Mouse (Mus musculus): Measurements from ENCODE around the gene Rps6kl1. TPM values are rescaled to one million over a fixed set of nuclear protein-coding genes. Genes with fewer than 3 reads are reported as not detected.

Gene Rps6kl1
- total and polyA plus RNA-seq, 2 experiments, result 0.28 to 0.48 TPM

DNA sequence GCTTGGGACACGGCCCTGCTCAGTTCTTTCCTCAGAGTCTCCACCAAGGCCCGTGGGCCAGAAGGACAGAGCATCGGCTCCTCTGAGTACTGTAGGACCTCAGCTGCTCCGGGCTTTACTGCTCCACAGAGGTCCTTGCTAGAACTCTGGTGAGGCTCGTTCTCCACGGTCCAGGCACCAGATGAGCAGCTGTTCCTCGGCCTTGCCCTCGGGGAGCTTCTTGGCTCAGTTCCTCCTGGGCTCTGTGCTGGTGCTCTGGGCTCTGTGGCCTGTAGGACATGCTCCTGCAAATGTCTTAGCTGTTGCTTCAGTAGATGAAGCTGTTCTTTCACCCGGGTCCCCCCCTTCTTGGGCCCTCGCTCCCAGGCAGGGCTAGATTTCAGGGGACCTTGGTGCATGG lies 56.4 kb downstream of the Rps6kl1 start:
- H3K36me3 ChIP-seq (ENCODE audit: control insufficient read depth, insufficient read depth, low read length), result no peaks in the 10 kb centered on the region
- no peak overlapping the region for H3K27ac ChIP-seq (replicated peaks; ENCODE audit: insufficient read depth, low read depth, low read length)
- DNase-seq (ENCODE audit: extremely low read depth, low read depth, low spot score), result no peak
- H3K79me2 ChIP-seq (ENCODE audit: control insufficient read depth, insufficient read depth, low read length), result no peaks in the 10 kb centered on the region
- no peak overlapping the region for H3K9ac ChIP-seq (ENCODE audit: low read depth, low read length)
- TF ChIP-seq POLR2A (IDR thresholded peaks at IDR 0.05; ENCODE audit: extremely low read depth, insufficient read depth, low read length), result no peak
- TF ChIP-seq CTCF (IDR thresholded peaks at IDR 0.05; ENCODE audit: low read depth, low read length), result no peak
- no peaks in the 10 kb centered on the region for H3K4me1 ChIP-seq (ENCODE audit: control insufficient read depth, insufficient read depth, low read length)
- H3K4me3 ChIP-seq (ENCODE audit: insufficient read depth, low read depth, low read length), result no peak overlapping the region
- H3K27me3 ChIP-seq (ENCODE audit: control insufficient read depth, insufficient read depth, low read length), result no peaks in the 10 kb centered on the region
- 83% methylated on average over 10 of the region's 10 CpGs for WGBS

DNA sequence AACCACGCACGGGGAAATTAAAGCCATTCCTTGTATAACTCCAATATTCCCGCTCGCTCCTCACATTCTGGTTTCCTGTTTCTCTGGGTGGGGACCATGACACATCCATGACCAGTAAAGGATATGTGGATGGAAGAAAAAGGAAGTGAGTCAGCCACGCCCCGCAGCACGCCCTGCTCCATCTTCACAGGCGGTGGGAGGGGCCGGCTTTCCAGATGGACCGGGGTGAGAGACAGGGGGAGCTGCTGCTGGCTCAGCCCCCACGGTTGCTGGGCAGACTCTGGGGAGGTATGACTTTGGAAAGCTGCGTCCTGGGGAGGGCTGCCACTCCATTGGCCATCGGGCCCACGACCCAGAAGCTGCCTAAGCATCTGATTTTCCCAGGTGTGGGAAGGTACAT lies 57.1 kb downstream of the Rps6kl1 start:
- no peak for TF ChIP-seq CTCF (IDR thresholded peaks at IDR 0.05; ENCODE audit: low read depth, low read length)
- TF ChIP-seq POLR2A (IDR thresholded peaks at IDR 0.05; ENCODE audit: extremely low read depth, insufficient read depth, low read length), result no peak
- no peak for DNase-seq (ENCODE audit: extremely low read depth, low read depth, low spot score)
- 54% methylated on average over 14 of the region's 14 CpGs for WGBS
- no peaks in the 10 kb centered on the region for H3K4me1 ChIP-seq (ENCODE audit: control insufficient read depth, insufficient read depth, low read length)
- H3K9ac ChIP-seq (ENCODE audit: low read depth, low read length), result no peak overlapping the region
- no peaks in the 10 kb centered on the region for H3K27me3 ChIP-seq (ENCODE audit: control insufficient read depth, insufficient read depth, low read length)
- no peaks in the 10 kb centered on the region for H3K36me3 ChIP-seq (ENCODE audit: control insufficient read depth, insufficient read depth, low read length)
- no peaks in the 10 kb centered on the region for H3K79me2 ChIP-seq (ENCODE audit: control insufficient read depth, insufficient read depth, low read length)
- H3K27ac ChIP-seq (replicated peaks; ENCODE audit: insufficient read depth, low read depth, low read length), result no peak overlapping the region
- no peak overlapping the region for H3K4me3 ChIP-seq (ENCODE audit: insufficient read depth, low read depth, low read length)

DNA sequence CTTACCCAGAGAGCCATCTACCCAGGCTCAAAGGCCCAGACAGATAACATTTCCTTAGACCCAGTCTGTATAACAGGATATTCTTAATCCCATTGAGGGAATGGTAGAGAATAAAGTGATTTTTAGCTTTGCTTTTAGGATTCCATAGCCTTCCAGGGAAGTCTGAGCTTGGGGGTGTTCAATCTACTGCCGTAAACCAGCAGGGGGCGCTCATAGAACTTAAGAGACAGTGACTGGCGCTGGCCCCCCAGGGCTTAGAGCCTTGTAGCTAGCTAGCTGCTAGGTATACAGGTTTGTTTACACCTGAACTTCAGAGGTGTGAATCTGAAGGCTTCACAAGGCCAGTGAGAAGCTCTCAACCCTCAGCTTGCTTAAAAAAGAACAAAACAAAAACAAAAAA lies 58.9 kb downstream of the Rps6kl1 start:
- Histone ChIP-seq H3K27ac (replicated peaks; ENCODE audit: insufficient read depth, low read depth, low read length) (no peak overlapping the region), H3K9ac (ENCODE audit: low read depth, low read length) (no peak overlapping the region), H3K4me1 (ENCODE audit: control insufficient read depth, insufficient read depth, low read length) (no peaks in the 10 kb centered on the region), H3K4me3 (ENCODE audit: insufficient read depth, low read depth, low read length) (no peak overlapping the region), H3K79me2 (ENCODE audit: control insufficient read depth, insufficient read depth, low read length) (no peaks in the 10 kb centered on the region), H3K27me3 (ENCODE audit: control insufficient read depth, insufficient read depth, low read length) (no peaks in the 10 kb centered on the region), H3K36me3 (ENCODE audit: control insufficient read depth, insufficient read depth, low read length) (peaks cover 6% of the 10 kb centered on the region; the same call in 1 of the 2 replicates)
- 2% methylated on average over 3 of the region's 3 CpGs for WGBS
- peak; percentile 50 for DNase-seq (ENCODE audit: extremely low read depth, low read depth, low spot score)
- TF ChIP-seq POLR2A (IDR thresholded peaks at IDR 0.05; ENCODE audit: extremely low read depth, insufficient read depth, low read length), result no peak
- TF ChIP-seq CTCF (IDR thresholded peaks at IDR 0.05; ENCODE audit: low read depth, low read length), result peak; percentile 74

DNA sequence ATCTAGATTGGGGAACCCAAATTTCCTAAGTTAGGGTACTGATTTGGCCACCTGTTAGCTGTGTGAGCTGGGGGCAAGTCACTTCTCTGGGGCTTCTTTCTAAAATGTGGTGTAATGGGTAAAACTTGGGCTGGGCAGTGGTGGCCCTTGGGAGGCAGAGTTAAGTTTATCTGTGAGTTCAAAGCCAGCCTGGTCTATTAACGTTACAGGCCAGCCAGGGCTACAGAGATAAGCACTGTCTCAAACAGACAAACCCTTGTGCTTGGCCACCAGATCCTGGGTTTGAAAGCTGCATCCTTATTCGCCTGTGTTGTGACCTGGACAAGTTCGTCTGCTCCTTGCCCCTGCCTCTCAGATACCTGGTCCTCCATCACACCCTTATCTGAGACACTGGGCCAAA lies 59.9 kb downstream of the Rps6kl1 start:
- H3K79me2 ChIP-seq (ENCODE audit: control insufficient read depth, insufficient read depth, low read length), result no peaks in the 10 kb centered on the region
- peaks cover 6% of the 10 kb centered on the region; the same call in 1 of the 2 replicates for H3K36me3 ChIP-seq (ENCODE audit: control insufficient read depth, insufficient read depth, low read length)
- no peaks in the 10 kb centered on the region for H3K27me3 ChIP-seq (ENCODE audit: control insufficient read depth, insufficient read depth, low read length)
- no peak overlapping the region for H3K27ac ChIP-seq (replicated peaks; ENCODE audit: insufficient read depth, low read depth, low read length)
- H3K9ac ChIP-seq (ENCODE audit: low read depth, low read length), result no peak overlapping the region
- no peak overlapping the region for H3K4me3 ChIP-seq (ENCODE audit: insufficient read depth, low read depth, low read length)
- no peaks in the 10 kb centered on the region for H3K4me1 ChIP-seq (ENCODE audit: control insufficient read depth, insufficient read depth, low read length)
- WGBS, result 87% methylated on average over 3 of the region's 3 CpGs
- DNase-seq (ENCODE audit: extremely low read depth, low read depth, low spot score), result no peak
- TF ChIP-seq CTCF (IDR thresholded peaks at IDR 0.05; ENCODE audit: low read depth, low read length) (no peak), POLR2A (IDR thresholded peaks at IDR 0.05; ENCODE audit: extremely low read depth, insufficient read depth, low read length) (no peak)

DNA sequence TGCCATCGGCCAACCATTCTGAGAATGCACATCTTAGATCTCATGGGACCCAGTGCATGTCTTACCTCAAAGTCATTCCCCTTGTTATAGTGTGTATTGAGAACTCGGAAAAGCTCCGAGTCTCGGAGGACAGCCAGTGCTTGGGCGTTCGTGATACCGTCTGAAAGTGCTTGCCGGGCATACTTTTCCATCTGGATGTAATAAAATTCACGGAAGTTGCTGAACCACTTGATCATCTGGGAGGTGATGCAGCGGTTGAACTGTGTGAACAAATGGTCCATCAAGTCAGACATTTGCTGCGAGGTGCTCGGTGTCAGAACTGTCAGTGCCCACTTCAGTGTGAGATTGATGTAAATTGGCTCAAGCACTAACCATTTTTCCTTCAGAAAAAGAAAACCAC lies 63.2 kb downstream of the Rps6kl1 start:
- WGBS, result 97% methylated on average over 12 of the region's 12 CpGs
- no peak for DNase-seq (ENCODE audit: extremely low read depth, low read depth, low spot score)
- H3K4me1 ChIP-seq (ENCODE audit: control insufficient read depth, insufficient read depth, low read length), result no peaks in the 10 kb centered on the region
- H3K9ac ChIP-seq (ENCODE audit: low read depth, low read length), result no peak overlapping the region
- no peak overlapping the region for H3K4me3 ChIP-seq (ENCODE audit: insufficient read depth, low read depth, low read length)
- no peak overlapping the region for H3K27ac ChIP-seq (replicated peaks; ENCODE audit: insufficient read depth, low read depth, low read length)
- H3K79me2 ChIP-seq (ENCODE audit: control insufficient read depth, insufficient read depth, low read length), result no peaks in the 10 kb centered on the region
- no peaks in the 10 kb centered on the region for H3K27me3 ChIP-seq (ENCODE audit: control insufficient read depth, insufficient read depth, low read length)
- TF ChIP-seq CTCF (IDR thresholded peaks at IDR 0.05; ENCODE audit: low read depth, low read length), result no peak
- TF ChIP-seq POLR2A (IDR thresholded peaks at IDR 0.05; ENCODE audit: extremely low read depth, insufficient read depth, low read length), result no peak
- peaks cover 6% of the 10 kb centered on the region; the same call in 1 of the 2 replicates for H3K36me3 ChIP-seq (ENCODE audit: control insufficient read depth, insufficient read depth, low read length)

Other genes starting within 250 kb of the Rps6kl1 start
- 47.5 and 59.7 TPM in 2 replicates for gene Fcf1, start 180.4 kb downstream of the Rps6kl1 start, total RNA-seq (2014; rRNA removed)
- gene Fcf1, start 180.4 kb downstream of the Rps6kl1 start, polyA plus RNA-seq (2012; rRNA removed), result 21.7 and 23.2 TPM in 2 replicates
- 22.2 and 22.4 TPM in 2 replicates for gene Arel1, start 180.4 kb downstream of the Rps6kl1 start, total RNA-seq (2014; rRNA removed)
- 17.6 and 21.0 TPM in 2 replicates for gene Arel1, start 180.4 kb downstream of the Rps6kl1 start, polyA plus RNA-seq (2012; rRNA removed)
- gene Ylpm1, start 154.9 kb downstream of the Rps6kl1 start, total RNA-seq (2014; rRNA removed), result 16.9 TPM in 2 replicates
- 4.7 and 5.2 TPM in 2 replicates for gene Ylpm1, start 154.9 kb downstream of the Rps6kl1 start, polyA plus RNA-seq (2012; rRNA removed)
- gene Prox2, start 40.5 kb downstream of the Rps6kl1 start, total RNA-seq (2014; rRNA removed), result 1.8 and 1.9 TPM in 2 replicates
- 1.3 and 1.5 TPM in 2 replicates for gene Prox2, start 40.5 kb downstream of the Rps6kl1 start, polyA plus RNA-seq (2012; rRNA removed)
- gene Dlst, start 40.4 kb downstream of the Rps6kl1 start, total RNA-seq (2014; rRNA removed), result 149 and 150 TPM in 2 replicates
- gene Dlst, start 40.4 kb downstream of the Rps6kl1 start, polyA plus RNA-seq (2012; rRNA removed), result 111 and 112 TPM in 2 replicates
- not detected in 2 replicates for gene Pgf, start 26.5 kb upstream of the Rps6kl1 start, total RNA-seq (2014; rRNA removed)
- gene Pgf, start 26.5 kb upstream of the Rps6kl1 start, polyA plus RNA-seq (2012; rRNA removed), result not detected in 2 replicates
- 17.9 and 23.1 TPM in 2 replicates for gene Eif2b2, start 68.2 kb upstream of the Rps6kl1 start, total RNA-seq (2014; rRNA removed)
- 37.0 and 54.8 TPM in 2 replicates for gene Eif2b2, start 68.2 kb upstream of the Rps6kl1 start, polyA plus RNA-seq (2012; rRNA removed)
- gene Mlh3, start 119.3 kb upstream of the Rps6kl1 start, total RNA-seq (2014; rRNA removed), result 6.5 TPM in 2 replicates
- gene Mlh3, start 119.3 kb upstream of the Rps6kl1 start, polyA plus RNA-seq (2012; rRNA removed), result 2.8 and 3.3 TPM in 2 replicates
- gene Acyp1, start 137.2 kb upstream of the Rps6kl1 start, total RNA-seq (2014; rRNA removed), result 11.5 and 20.0 TPM in 2 replicates
- gene Acyp1, start 137.2 kb upstream of the Rps6kl1 start, polyA plus RNA-seq (2012; rRNA removed), result 8.9 and 9.4 TPM in 2 replicates
- gene Zc2hc1c, start 137.3 kb upstream of the Rps6kl1 start, total RNA-seq (2014; rRNA removed), result 0.87 and 0.92 TPM in 2 replicates
- gene Zc2hc1c, start 137.3 kb upstream of the Rps6kl1 start, polyA plus RNA-seq (2012; rRNA removed), result 0.48 and 0.57 TPM in 2 replicates
- 17.0 and 19.1 TPM in 2 replicates for gene Nek9, start 188.1 kb upstream of the Rps6kl1 start, total RNA-seq (2014; rRNA removed)
- gene Nek9, start 188.1 kb upstream of the Rps6kl1 start, polyA plus RNA-seq (2012; rRNA removed), result 13.7 and 14.0 TPM in 2 replicates
- 44.3 and 57.3 TPM in 2 replicates for gene Tmed10, start 223.6 kb upstream of the Rps6kl1 start, total RNA-seq (2014; rRNA removed)
- gene Tmed10, start 223.6 kb upstream of the Rps6kl1 start, polyA plus RNA-seq (2012; rRNA removed), result 151 and 152 TPM in 2 replicates

Data from liver, adult 2 months (tissue).